8 mouse cellular contexts compared by ENCODE assay signal in genomic region chr10:8742872-8743271, GRCm38 (mm10).
DNase-seq lines count a peak whose midpoint lies in the region; ATAC-seq and TF ChIP-seq lines count a peak whose summit lies in the region.

No protein-coding gene starts in this region.

- H3K36me3 ChIP-seq in testis, adult 2 months (ENCODE audit: control insufficient read depth, insufficient read depth, low read length), result no peaks in the 10 kb centered on the region
- peaks cover 75% of the 10 kb centered on the region for H3K36me3 ChIP-seq in embryonic facial prominence, embryonic 10.5 days (replicated peaks)
- 0 out of 2 replicates have a peak, but pooled peaks cover 15% of the 10 kb centered on the region for H3K36me3 ChIP-seq in hindbrain, embryonic 15.5 days
- H3K36me3 ChIP-seq in lung, embryonic 15.5 days, result peaks cover 51% of the 10 kb centered on the region

- peak; percentile 61; the same call in 1 of the 2 replicates for TF ChIP-seq CTCF in testis, adult 2 months (IDR thresholded peaks at IDR 0.05; ENCODE audit: control insufficient read depth, insufficient read depth, insufficient replicate concordance, low read depth, low read length)

- DNase-seq in cerebellum, adult 11 months, result peak; percentile 8
- DNase-seq in testis, postnatal 14 days (ENCODE audit: low spot score), result no peak
- peak; percentile 78 for DNase-seq in embryonic facial prominence, embryonic 10.5 days (ENCODE audit: low spot score)
- peak; percentile 68 for DNase-seq in right cerebral cortex, postnatal 4 days

- ATAC-seq in cerebellum, adult (ENCODE audit: insufficient number of reproducible peaks, low FRiP score, low TSS enrichment), result no peak
- ATAC-seq in hindbrain, embryonic 15.5 days (ENCODE audit: low FRiP score, low read depth), result 0 out of 2 replicates have a peak, but pooled peaks have one; percentile 55
- ATAC-seq in lung, embryonic 15.5 days (ENCODE audit: borderline replicate concordance, extremely low read depth, low FRiP score, low TSS enrichment), result peak; percentile 47; the same call in 1 of the 2 replicates

- H3K9me3 ChIP-seq in embryonic facial prominence, embryonic 10.5 days, result no peaks in the 10 kb centered on the region
- no peaks in the 10 kb centered on the region for H3K9me3 ChIP-seq in hindbrain, embryonic 15.5 days
- H3K9me3 ChIP-seq in lung, embryonic 15.5 days, result no peaks in the 10 kb centered on the region

- TF ChIP-seq POLR2A in testis, adult 2 months (IDR thresholded peaks at IDR 0.05; ENCODE audit: control insufficient read depth, low read depth, low read length), result no peak

- no peak overlapping the region for H3K9ac ChIP-seq in hindbrain, embryonic 15.5 days
- H3K9ac ChIP-seq in lung, embryonic 15.5 days, result no peak overlapping the region

- H3K27ac ChIP-seq in testis, adult 2 months (ENCODE audit: control insufficient read depth, insufficient read depth, low read depth, low read length), result no peak overlapping the region
- H3K27ac ChIP-seq in embryonic facial prominence, embryonic 10.5 days (replicated peaks), result no peak overlapping the region
- H3K27ac ChIP-seq in hindbrain, embryonic 15.5 days (replicated peaks), result no peak overlapping the region
- no peak overlapping the region for H3K27ac ChIP-seq in lung, embryonic 15.5 days

- no peaks in the 10 kb centered on the region for H3K27me3 ChIP-seq in testis, adult 2 months (ENCODE audit: control insufficient read depth, insufficient read depth, low read length)
- no peaks in the 10 kb centered on the region for H3K27me3 ChIP-seq in embryonic facial prominence, embryonic 10.5 days (replicated peaks; ENCODE audit: low read depth, poor library complexity, severe bottlenecking)
- no peaks in the 10 kb centered on the region for H3K27me3 ChIP-seq in hindbrain, embryonic 15.5 days
- no peaks in the 10 kb centered on the region for H3K27me3 ChIP-seq in lung, embryonic 15.5 days

- WGBS in embryonic facial prominence, embryonic 10.5 days, result 44% methylated on average over 2 of the region's 2 CpGs
- WGBS in hindbrain, embryonic 15.5 days, result 38% methylated on average over 2 of the region's 2 CpGs
- WGBS in lung, embryonic 15.5 days, result 39% methylated on average over 2 of the region's 2 CpGs

- no peak overlapping the region for H3K4me3 ChIP-seq in testis, adult 2 months (ENCODE audit: control insufficient read depth, low read depth, low read length)
- H3K4me3 ChIP-seq in embryonic facial prominence, embryonic 10.5 days, result no peak overlapping the region
- H3K4me3 ChIP-seq in hindbrain, embryonic 15.5 days, result no peak overlapping the region
- H3K4me3 ChIP-seq in lung, embryonic 15.5 days, result no peak overlapping the region

- no peaks in the 10 kb centered on the region for H3K4me1 ChIP-seq in testis, adult 2 months (ENCODE audit: control insufficient read depth, insufficient read depth, low read length)
- no peaks in the 10 kb centered on the region for H3K4me1 ChIP-seq in embryonic facial prominence, embryonic 10.5 days
- H3K4me1 ChIP-seq in hindbrain, embryonic 15.5 days (replicated peaks), result peaks cover 6% of the 10 kb centered on the region; the same call in 1 of the 2 replicates
- H3K4me1 ChIP-seq in lung, embryonic 15.5 days, result 0 out of 2 replicates have a peak, but pooled peaks cover 7% of the 10 kb centered on the region

- no peak overlapping the region for H3K4me2 ChIP-seq in hindbrain, embryonic 15.5 days
- H3K4me2 ChIP-seq in lung, embryonic 15.5 days, result no peak overlapping the region
